Mouse (Mus musculus) MEL (cell line): ENCODE data around the gene Fkbp8.

Source experiments
- CHD2 ChIP-seq: IDR thresholded peaks from 2 replicates; pipeline ENCODE4 v1.6.1; 2011; ENCODE audit warnings: low read length, improper control_type of control experiment
- CTCF ChIP-seq, 3 experiments: IDR thresholded peaks in 2 of 3; conservative IDR thresholded peaks in 1 of 3; 2 replicates each; pipeline ENCODE4 v1.5.1; 2011 to 2012; ENCODE audit warnings: low read length in 3 of 3, low read depth in 2 of 3, mild to moderate bottlenecking in 2 of 3, improper control_type of control experiment in 1 of 3, inconsistent platforms in 1 of 3, mixed read lengths in 1 of 3, moderate library complexity in 1 of 3; ENCODE audit not compliant: control insufficient read depth in 1 of 3, insufficient read depth in 1 of 3, poor library complexity in 1 of 3, severe bottlenecking in 1 of 3
- EP300 ChIP-seq, 2 experiments: IDR thresholded peaks; 2 replicates each; pipeline ENCODE4 v1.6.1; 2011; ENCODE audit warnings: improper control_type of control experiment in 2 of 2, low read length in 2 of 2, low read depth in 1 of 2, mild to moderate bottlenecking in 1 of 2
- JUND ChIP-seq: IDR thresholded peaks from 2 replicates; pipeline ENCODE4 v1.6.1; 2011; ENCODE audit warnings: low read depth, mild to moderate bottlenecking, improper control_type of control experiment, low read length
- MEF2A ChIP-seq: IDR thresholded peaks from 2 replicates; pipeline ENCODE4 v1.6.1; 2014; ENCODE audit warnings: low read depth, mild to moderate bottlenecking, inconsistent platforms, low read length, improper control_type of control experiment; ENCODE audit not compliant: poor library complexity, insufficient replicate concordance, severe bottlenecking; ENCODE audit errors: extremely low read depth
- NELFE ChIP-seq: IDR thresholded peaks from 2 replicates; pipeline ENCODE4 v1.6.1; 2011; ENCODE audit warnings: low read depth, low read length, improper control_type of control experiment
- POLR2A ChIP-seq, 2 experiments: IDR thresholded peaks; 2 replicates each; pipeline ENCODE4 v1.6.1; 2011 to 2012; ENCODE audit warnings: low read length in 2 of 2, mild to moderate bottlenecking in 2 of 2, control low read depth in 1 of 2, improper control_type of control experiment in 1 of 2, low read depth in 1 of 2, moderate library complexity in 1 of 2; ENCODE audit not compliant: control insufficient read depth in 1 of 2, insufficient read depth in 1 of 2, poor library complexity in 1 of 2
- POLR2AphosphoS2 ChIP-seq: IDR thresholded peaks from 2 replicates; pipeline ENCODE4 v1.6.1; 2011; ENCODE audit warnings: low read length, improper control_type of control experiment
- RCOR1 ChIP-seq: IDR thresholded peaks from 2 replicates; pipeline ENCODE4 v1.6.1; 2012; ENCODE audit warnings: low read depth, mild to moderate bottlenecking, inconsistent platforms, low read length, improper control_type of control experiment
- SIN3A ChIP-seq: IDR thresholded peaks from 2 replicates; pipeline ENCODE4 v1.6.1; 2012; ENCODE audit warnings: low read length, improper control_type of control experiment, inconsistent platforms
- TCF12 ChIP-seq: IDR thresholded peaks from 2 replicates; pipeline ENCODE4 v1.6.1; 2014; ENCODE audit warnings: low read depth, mild to moderate bottlenecking, inconsistent platforms, low read length, improper control_type of control experiment, moderate library complexity

GRCm38 (mm10) chr8:70500386-70501301, 26.9 kb upstream of the Fkbp8 start:
- TF ChIP-seq POLR2A (IDR thresholded peaks at IDR 0.05; ENCODE audit: control insufficient read depth in 1 of 2, insufficient read depth in 1 of 2, low read depth in 1 of 2, low read length in 2 of 2, poor library complexity in 1 of 2) = peak in 1 of 2 experiments; percentile 53; a peak in 1 of 4 replicates
- TF ChIP-seq MEF2A = no peak
- TF ChIP-seq CHD2 = no peak
- TF ChIP-seq EP300 (IDR thresholded peaks at IDR 0.05; ENCODE audit: low read depth in 1 of 2, low read length in 2 of 2) = peak in 1 of 2 experiments; percentile 36; a peak in 2 of 4 replicates
- TF ChIP-seq NELFE = no peak; the same call in 1 of the 2 replicates
- peak; percentile 43 for TF ChIP-seq SIN3A
- 0 out of 2 replicates have a peak, but pooled peaks have one; percentile 19 for TF ChIP-seq TCF12
- TF ChIP-seq RCOR1 = no peak
- no peak for TF ChIP-seq JUND
- no peak for TF ChIP-seq CTCF (IDR thresholded peaks at IDR 0.05 in 2 of 3, conservative IDR thresholded peaks at IDR 0.05 in 1 of 3; ENCODE audit: control insufficient read depth in 1 of 3, insufficient read depth in 1 of 3, low read depth in 2 of 3, low read length in 3 of 3, poor library complexity in 1 of 3, severe bottlenecking in 1 of 3)
- no peak for TF ChIP-seq POLR2AphosphoS2
